Mouse (Mus musculus) naive thymus-derived CD4-positive, alpha-beta T cell, adult 2 months (primary cell): ENCODE results near the gene Paqr4.
A peak's percentile ranks its signal among the peaks of the same experiment; 100 is the strongest.
"Not testable (repeated sequence)": the region's sequence is repeated elsewhere in the genome, so short reads cannot be mapped to it uniquely, and the experiment has no call there.

Experiments
- DNase-seq: peaks from one replicate; pipeline ENCODE4 v3.0.0-alpha.2; 2011; ENCODE audit warnings: low read depth

Gene Paqr4

DNA sequence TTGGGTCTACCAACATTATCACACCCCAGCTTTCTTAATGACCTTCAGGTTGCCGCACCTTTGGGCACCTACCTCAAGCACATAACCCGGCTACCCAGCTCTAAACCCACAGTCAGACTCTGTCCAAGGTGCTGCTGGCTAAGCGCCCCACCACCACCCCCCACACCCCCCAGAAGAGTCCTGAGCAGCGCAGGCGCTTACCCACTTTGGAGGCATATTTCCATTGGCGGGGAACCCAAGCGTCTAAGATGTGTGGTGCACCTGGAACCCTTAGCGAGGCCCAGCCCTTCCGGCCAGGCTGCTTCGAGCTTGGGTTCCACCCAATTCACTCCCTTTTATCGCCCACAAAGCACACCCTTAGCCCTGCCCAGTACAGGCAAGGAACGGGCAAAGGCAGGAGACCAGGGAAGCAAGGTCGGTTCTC, at the start of gene Paqr4:
Gene Paqr4 (minus strand): TSS at position 270 of the 424 bp plus-strand sequence.
- no peak for DNase-seq

DNA sequence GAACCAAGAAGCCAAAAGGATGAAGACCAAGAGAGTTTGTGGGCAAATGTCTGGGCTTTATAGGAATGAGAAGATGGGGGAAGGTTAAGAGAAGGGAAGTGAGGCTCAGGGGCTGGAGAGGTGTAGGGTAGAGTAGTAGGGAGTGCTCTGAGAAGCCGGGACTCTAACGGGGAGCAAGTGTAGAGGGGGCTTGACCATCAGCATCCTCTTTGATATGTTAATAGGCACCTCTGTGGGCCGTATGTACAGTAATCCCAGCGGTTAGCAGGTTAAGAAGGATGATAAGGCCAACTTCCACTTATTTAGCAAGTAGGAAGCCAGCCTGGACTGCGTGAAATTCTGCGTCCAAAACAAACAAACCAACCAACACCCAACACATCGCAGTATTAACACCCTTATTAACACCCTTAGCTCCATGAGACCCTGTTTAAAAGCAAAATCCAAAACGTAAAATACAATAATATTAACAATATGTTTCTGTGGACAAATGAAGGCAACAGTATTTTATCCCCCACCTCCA, 49.1 kb upstream of the Paqr4 start:
- DNase-seq = peak; percentile 22

- DNase-seq = no peak
These were observed 48.3 kb upstream of the Paqr4 start for GRCm38 (mm10) chr17:23788973-23789372.

DNA sequence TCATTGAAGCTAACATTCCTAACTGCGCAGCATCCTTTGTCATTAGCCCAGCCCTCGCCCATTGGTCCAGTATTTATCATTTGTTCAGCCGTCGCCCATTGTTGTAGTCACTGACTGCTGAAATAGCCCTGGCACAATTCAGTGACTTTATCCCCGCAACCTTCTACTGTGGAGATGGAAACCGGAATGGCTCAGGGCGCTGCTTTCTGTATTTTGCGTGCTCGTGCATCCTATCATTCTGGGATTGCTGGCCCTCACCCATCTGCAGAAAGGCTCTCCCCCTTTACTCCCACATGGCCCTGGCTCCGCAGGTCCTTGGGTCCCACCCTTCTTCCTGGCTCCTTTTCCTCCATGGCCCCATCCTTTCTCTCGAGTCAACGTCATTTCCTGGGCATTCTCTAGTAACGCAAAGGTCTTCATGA, 45.9 kb upstream of the Paqr4 start:
- no peak for DNase-seq

DNA sequence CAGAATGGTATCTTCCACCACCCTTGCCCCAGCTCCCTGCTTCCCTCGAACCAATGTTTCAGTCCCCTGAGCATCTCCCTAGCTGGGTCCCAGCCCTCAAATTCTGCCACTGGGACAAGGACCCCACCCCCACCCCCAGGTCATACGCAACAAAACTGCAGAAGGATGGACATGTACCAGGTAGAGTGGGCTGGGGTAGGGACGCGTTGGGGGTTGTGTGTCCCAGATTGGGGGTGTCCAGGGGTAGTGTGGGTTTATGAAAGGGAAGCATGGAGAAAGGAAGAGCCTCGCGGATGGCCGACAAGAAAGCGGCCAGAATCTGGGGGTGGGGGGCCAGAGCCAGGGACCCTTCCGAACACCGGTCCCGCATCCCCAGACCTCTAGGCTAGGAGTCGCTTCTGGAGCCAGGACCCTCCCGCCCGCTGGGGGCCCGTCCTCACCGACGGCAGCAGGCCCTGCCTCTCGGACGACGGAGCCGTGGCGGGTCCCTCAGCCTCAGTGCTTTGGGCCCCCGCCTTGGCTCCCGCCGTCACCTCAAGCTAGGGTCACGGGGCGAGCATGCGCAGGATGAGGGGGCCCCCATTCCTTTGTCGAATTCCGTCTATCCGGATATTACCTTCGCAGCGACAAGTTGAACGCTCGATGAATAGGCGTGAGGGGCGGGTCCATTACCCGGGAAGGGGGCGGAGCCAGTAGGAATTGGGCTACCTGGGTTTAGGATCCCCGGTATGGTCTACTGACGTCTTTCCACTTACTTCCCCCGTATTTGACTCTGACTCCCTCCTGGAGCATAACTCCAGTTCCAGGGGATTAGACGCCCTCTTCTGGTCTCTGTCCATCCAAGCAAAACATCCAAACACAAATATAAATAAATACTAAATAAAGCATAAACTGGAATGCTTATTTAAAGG, 45.1 kb upstream of the Paqr4 start, which contains the start of gene Flywch2:
Gene Flywch2 (minus strand): TSS at position 521 of the 911 bp plus-strand sequence.
- peak; percentile 80 for DNase-seq

- DNase-seq = no peak
These were observed 42.7 kb upstream of the Paqr4 start for GRCm38 (mm10) chr17:23783352-23783751.

GRCm38 (mm10) chr17:23778447-23778846, 37.8 kb upstream of the Paqr4 start:
- no peak for DNase-seq

DNA sequence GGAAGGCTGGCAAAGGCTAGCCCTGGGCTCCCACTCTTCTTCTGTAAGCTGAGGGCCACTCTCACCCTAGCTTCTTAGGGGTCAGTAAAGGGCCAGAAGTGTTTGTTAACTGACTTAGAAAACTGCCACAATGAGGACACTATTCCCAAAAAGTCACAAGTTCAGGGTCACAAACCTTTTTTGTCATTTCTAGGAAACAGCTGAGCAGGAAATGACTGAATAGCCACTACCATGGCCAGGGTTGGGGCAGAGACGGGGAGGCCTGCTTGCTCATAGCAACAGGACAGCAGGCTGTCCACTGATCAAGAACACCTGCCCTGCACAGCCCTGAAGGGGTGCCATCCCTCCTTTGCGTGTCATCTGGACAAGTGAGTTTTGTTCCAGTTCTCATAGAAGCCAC, 36.5 kb upstream of the Paqr4 start:
- DNase-seq = no peak

- no peak for DNase-seq
These were observed 35.5 kb upstream of the Paqr4 start for GRCm38 (mm10) chr17:23776216-23776615.

GRCm38 (mm10) chr17:23774090-23774489, 33.4 kb upstream of the Paqr4 start:
- peak; percentile 91 for DNase-seq

DNA sequence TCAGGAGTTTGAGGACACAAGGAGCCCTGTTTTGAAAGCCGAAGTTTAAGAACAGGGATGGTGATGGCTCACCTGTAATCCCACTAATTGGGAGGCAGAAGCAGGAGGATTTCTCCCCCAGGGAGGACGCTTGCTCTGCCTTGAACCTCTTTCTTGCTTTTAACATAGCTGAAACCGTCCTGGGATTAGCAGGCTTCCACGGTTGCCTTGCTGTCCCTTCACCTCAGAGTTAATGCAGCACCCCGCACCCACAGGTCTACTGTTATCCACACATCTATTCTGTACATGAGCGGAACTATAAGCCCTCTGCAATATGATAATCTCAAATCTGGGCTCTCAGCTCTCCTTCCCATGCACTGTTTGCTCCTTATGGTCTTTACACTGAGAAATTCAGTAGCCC, 33.0 kb upstream of the Paqr4 start:
- no peak for DNase-seq

DNA sequence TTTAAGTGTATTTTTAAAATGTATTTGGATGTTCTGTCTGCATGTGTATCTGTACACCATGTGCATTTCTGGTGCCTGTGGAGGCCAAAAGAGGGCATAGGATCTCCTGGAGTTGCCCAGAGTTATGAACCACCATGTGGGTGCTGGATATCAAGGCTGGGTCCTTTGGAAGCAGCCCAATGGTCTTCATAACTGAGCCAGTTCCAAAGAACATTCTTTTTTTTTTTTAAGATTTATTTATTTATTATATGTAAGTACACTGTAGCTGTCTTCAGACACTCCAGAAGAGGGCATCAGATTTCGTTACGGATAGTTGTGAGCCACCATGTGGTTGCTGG, 31.5 kb upstream of the Paqr4 start:
- DNase-seq = not testable (repeated sequence)

- peak; percentile 97 for DNase-seq
These were observed 30.9 kb upstream of the Paqr4 start, which contains the start of gene Flywch1 for GRCm38 (mm10) chr17:23771284-23772218. Gene Flywch1, minus strand, starts transcription at chr17:23771602.

GRCm38 (mm10) chr17:23770896-23771283, 30.2 kb upstream of the Paqr4 start:
- no peak for DNase-seq

DNA sequence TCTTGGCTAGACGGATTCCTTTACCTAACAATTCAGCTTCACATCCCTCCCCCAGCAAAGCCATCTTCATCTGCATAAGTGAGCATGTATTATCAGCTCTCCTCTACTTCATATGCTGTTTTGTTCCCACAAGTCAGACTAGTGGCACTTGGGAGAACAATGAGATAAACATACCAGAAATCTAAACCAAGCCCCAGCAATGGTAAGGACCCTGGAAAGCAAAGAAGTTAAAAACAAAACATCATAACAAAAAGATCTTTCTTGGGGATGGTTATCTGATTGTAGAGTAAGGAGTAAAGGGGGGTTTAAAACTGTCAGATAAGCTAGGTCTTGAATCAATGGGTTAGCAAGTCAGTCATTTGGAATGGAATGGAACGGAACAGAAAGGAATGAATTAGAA, 29.8 kb upstream of the Paqr4 start:
- DNase-seq = no peak

DNA sequence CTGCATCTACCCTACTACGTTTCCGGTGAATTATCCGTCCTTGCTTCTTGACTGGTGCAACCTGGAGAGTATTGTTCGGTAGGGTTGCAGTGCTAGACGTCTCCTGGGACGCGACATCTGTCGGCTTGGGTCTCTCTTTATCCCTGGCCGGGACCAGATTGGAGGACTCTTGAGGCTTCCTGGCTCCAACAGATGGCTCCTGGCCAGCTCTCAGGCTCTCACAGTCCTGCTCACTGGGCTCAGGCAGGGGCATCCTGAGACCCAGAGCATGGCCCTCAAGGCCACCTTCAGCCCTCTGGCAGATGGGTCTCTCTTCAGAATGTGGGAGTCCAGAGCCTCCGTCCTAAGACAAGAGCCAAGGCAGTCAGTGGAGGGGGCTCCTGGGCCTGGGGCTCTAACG, 22.3 kb upstream of the Paqr4 start:
- no peak for DNase-seq

DNA sequence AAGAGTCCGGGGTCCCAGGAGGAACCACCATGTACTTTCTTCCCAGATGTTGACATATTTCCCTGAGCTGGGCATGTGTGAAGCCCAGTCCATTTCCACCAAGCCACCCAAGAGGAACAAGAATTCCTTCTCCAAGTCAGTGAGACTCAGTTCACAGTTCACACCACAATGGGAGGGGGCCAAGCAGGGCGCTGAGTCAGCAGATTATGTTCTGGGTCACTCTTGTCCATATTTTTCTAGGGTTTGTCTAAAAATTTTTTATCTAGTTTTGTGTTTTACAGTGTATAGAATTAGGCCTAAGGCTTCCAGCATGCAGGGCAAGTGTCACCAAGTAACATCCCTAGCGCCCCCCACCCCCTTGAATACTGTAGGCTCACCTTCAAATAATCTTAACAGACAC, 20.5 kb upstream of the Paqr4 start:
- no peak for DNase-seq

- no peak for DNase-seq
These were observed 19.6 kb upstream of the Paqr4 start for GRCm38 (mm10) chr17:23760231-23760630.

- DNase-seq = no peak
These were observed 18.1 kb upstream of the Paqr4 start for GRCm38 (mm10) chr17:23758801-23759200.

DNA sequence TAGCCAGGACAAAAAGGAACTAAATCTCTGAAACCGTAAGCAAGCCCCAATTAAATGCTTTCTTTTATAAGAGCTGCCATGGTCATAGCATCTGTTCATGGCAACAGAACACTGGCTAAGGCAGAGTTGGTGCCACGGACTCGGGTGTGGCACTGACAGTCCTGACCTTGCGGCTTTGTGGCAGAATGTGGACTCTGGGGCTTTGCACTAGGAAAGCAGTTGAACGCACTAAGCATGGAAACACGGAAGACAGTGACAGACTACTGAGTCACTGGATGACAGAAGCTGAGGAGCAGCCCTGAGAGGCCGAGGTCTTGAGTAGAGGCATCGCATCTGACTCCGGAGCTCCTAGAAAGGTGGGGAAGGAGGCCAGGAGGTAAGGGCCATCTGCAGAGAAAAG, 16.9 kb upstream of the Paqr4 start:
- no peak for DNase-seq

DNA sequence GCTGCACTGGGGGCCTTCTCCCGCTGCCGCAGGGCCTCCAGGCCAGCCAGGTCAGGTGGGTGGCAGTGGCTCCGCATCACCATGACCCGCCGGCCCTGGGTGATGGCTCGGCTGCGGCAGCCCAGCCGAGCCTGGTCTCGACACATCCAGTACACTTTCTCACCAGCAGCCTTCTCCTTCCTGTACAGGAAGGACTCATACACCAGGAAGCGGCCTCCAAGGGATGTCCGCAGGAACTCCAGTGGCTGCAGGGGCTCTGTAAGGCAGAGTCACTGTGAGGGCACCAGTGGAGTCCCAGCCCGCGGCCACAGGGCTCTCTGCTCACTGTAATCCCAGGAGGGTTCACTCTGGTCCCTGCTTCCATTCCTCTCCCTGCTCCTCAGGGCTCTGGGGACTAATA, 15.0 kb upstream of the Paqr4 start:
- no peak for DNase-seq

DNA sequence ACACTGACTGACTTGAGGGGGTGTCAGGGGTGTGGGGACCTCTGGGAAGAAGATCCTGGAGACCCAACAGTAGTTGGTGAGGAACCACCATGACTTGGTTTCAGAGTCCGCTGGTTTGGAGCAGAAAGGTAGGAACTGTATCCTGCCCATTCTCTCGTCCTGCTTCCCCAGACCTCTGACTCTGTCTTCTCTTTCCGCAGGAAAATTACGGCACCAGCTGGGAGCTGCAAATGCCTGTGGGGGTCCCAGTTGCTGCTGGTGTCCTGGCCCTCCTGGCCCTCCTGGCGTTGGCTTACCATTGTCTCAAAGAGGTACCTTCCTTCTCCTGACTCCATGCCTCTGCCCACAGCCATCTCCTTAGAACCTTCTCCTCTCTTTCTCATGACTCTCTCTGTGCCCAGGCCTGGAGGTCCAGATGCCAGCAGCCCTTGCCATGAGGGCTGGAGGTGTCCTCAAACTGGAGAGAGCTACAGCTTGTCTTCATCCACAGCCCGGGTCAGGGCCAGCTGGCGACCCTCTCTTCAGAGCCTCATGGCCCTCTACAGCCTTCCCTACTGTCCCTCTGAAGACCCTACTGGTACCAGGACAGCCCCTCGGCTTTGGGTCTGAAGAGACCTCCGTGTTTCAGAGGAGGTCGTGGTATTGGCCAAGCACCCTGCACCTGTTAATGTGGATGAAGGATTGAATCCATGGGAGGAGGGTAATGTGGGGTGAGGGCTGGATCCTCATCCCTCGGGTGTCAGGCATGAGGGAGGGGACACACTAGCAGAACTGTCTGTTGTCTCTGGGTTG, 8.9 kb upstream of the Paqr4 start:
- no peak for DNase-seq
